Mouse (Mus musculus) right cerebral cortex, postnatal 10 days (tissue): ENCODE measurements at regions not wholly inside any gene's neighbourhood (a gene's known extent, or its start where the extent isn't known, plus 50 kb on each side); places are given as distances from the start of the nearest gene placed in this dataset.

Source experiments
- DNase-seq, 2 experiments: peaks; one replicate each; pipeline ENCODE4 v3.0.0; 2021; ENCODE audit warnings: low spot score in 2 of 2

- DNase-seq: no peak
These were observed 617.3 kb downstream of the Tmem132b start for GRCm38 (mm10) chr5:126148908-126149307.

GRCm38 (mm10) chr5:126155216-126155880, 623.8 kb downstream of the Tmem132b start:
- no peak for DNase-seq

- no peak for DNase-seq
These were observed 654.5 kb downstream of the Tmem132b start for GRCm38 (mm10) chr5:126186111-126186510.

- DNase-seq: no peak
These were observed 668.3 kb downstream of the Tmem132b start for GRCm38 (mm10) chr5:126199876-126200275.

GRCm38 (mm10) chr5:126201535-126201934, 670.0 kb downstream of the Tmem132b start:
- peak in 1 of 2 experiments; percentile 34 for DNase-seq

- no peak for DNase-seq
These were observed 670.4 kb downstream of the Tmem132b start for GRCm38 (mm10) chr5:126201996-126202395.

GRCm38 (mm10) chr5:126217016-126217415, 685.4 kb downstream of the Tmem132b start:
- DNase-seq: no peak

GRCm38 (mm10) chr5:126217746-126218145, 686.2 kb downstream of the Tmem132b start:
- DNase-seq: no peak

- DNase-seq: no peak
These were observed 692.1 kb downstream of the Tmem132b start for GRCm38 (mm10) chr5:126223696-126224095.

GRCm38 (mm10) chr5:126230768-126231167, 699.2 kb downstream of the Tmem132b start:
- DNase-seq: no peak

GRCm38 (mm10) chr5:126238071-126238470, 706.5 kb downstream of the Tmem132b start:
- DNase-seq: peak; percentile 48 to 49

- DNase-seq: no peak
These were observed 714.2 kb downstream of the Tmem132b start for GRCm38 (mm10) chr5:126245776-126246175.

GRCm38 (mm10) chr5:126250331-126250730, 718.8 kb downstream of the Tmem132b start:
- DNase-seq: no peak

- DNase-seq: peak in 1 of 2 experiments; percentile 35
These were observed 723.1 kb downstream of the Tmem132b start for GRCm38 (mm10) chr5:126254661-126255060.

- DNase-seq: no peak
These were observed 726.3 kb downstream of the Tmem132b start for GRCm38 (mm10) chr5:126257860-126258259.

- DNase-seq: no peak
These were observed 734.9 kb downstream of the Tmem132b start for GRCm38 (mm10) chr5:126266471-126266870.

GRCm38 (mm10) chr5:126266929-126267609, 735.5 kb downstream of the Tmem132b start:
- no peak for DNase-seq

GRCm38 (mm10) chr5:126268592-126268991, 737.0 kb downstream of the Tmem132b start:
- peak in 1 of 2 experiments; percentile 43 for DNase-seq

- DNase-seq: peak; percentile 41 to 68
These were observed 742.7 kb downstream of the Tmem132b start for GRCm38 (mm10) chr5:126274316-126274715.

- DNase-seq: no peak
These were observed 749.6 kb downstream of the Tmem132b start for GRCm38 (mm10) chr5:126281057-126281728.

- DNase-seq: no peak
These were observed 750.2 kb downstream of the Tmem132b start for GRCm38 (mm10) chr5:126281782-126282181.

GRCm38 (mm10) chr5:126324847-126325246, 793.3 kb downstream of the Tmem132b start:
- DNase-seq: no peak

- no peak for DNase-seq
These were observed 796.7 kb downstream of the Tmem132b start for GRCm38 (mm10) chr5:126328276-126328675.
